Mouse (Mus musculus): ENCODE results near the gene Slc12a7.

The Slc12a7 gene

DNA sequence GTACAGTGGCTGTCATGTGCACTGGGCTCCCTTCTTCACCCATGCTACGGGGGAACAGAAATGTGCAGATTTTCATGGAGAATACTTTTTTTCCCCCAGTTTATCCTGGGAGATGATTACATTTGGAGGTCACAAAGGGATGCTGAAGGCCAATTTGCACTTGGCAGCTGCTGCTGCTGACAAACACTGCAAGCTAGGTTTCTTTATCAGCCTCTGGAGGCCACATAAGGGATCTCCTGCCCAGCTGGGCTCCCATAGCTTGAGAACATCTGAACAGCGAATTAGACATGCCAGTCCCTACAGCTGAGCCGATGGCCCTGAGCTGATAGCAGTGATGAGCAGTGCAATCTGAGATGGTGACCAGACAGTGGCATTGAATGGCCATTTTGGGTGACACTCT, 26.7 kb downstream of the Slc12a7 start:
- in situ Hi-C loops (cut with MboI, MseI) = no loop called here

DNA sequence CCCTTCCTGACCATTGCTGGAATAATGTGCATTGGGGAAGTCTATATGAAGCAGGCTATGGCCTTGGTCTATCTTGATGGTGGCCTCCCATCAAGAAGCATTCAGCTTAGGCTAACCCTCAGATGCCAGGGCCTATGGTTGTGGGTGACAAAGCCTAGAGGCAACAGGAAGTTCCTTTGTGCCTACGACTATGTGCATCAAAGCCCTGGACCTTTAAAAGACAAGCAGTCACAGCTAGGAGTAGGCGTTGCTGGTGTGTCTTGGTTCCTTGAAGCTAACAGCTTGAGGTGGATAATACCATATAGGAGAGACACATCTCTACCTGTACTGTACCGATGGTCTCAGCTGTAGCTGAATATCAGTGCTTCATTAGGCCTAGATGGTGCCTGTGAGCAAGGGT, 27.2 kb downstream of the Slc12a7 start:
- in situ Hi-C loops (cut with MboI, MseI) = loop anchor here in 1 of 2 experiments (5.0 kb wide), 1 partner anchor 33 kb away; no protein-coding TSS in a partner anchor

DNA sequence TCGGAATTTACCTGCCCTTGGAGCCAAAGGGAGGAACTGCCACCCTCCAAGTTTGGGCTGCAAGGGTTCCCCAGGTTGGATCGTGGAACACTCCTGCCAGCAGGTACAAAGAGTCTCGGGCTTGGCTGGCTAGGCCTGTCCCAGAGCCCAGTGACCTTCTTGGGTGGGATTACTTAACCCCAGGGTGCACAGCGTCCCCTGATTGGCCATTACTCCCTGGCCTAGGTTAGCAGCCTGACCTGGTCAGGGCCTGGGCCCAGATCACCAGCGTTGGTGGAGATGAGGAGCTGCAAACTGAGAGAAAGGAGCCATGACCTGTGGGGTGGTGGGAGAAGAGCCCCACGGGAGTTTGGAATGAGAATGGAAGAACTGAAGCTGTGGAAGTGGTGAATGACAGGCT, 30.0 kb downstream of the Slc12a7 start:
- in situ Hi-C loops (cut with MboI, MseI) = loop anchor here in 1 of 2 experiments (5.0 kb wide), 1 partner anchor 36 kb away; no protein-coding TSS in a partner anchor

DNA sequence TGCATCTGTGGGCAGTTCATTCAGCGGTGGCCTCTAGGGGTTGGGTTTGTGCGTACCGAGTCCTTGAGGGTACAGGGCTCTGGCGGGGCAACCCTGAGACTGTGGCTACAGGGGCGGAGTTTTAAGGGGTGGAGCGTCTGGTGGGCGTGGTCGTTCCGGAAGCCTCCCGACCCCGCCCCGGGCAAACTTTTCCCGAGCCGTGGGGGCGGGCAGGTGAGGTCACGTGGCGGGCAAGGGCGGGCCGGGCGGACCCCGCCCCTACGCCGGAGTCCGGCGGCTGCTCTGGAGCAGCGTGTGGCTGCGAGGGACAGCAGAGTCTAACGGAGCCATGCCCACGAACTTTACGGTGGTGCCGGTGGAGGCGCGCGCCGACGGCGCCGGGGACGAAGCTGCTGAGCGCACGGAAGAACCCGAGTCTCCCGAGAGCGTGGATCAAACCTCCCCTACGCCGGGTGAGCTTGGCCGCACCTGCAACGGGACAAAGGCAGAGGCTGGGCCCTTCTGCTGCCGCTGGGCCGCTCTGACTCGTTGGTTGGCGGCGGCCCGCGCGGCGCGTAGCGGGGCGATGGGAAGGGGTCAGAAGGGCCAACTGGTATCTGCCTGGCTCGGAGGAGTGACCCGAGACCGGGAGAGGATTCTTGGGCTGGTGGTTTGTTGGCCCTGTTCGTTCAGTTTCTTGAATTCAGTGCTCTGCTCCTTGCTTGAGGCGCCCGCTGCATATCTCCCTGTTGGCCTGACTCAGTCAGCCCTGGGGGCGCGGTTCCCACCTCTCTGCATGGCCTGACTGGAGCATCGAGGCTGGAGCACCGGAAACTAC, 30.8 kb downstream of the Slc12a7 start:
- in situ Hi-C loops (cut with MboI, MseI) = loop anchor here in 1 of 2 experiments (5.0 kb wide), 1 partner anchor 36 kb away; no protein-coding TSS in a partner anchor

DNA sequence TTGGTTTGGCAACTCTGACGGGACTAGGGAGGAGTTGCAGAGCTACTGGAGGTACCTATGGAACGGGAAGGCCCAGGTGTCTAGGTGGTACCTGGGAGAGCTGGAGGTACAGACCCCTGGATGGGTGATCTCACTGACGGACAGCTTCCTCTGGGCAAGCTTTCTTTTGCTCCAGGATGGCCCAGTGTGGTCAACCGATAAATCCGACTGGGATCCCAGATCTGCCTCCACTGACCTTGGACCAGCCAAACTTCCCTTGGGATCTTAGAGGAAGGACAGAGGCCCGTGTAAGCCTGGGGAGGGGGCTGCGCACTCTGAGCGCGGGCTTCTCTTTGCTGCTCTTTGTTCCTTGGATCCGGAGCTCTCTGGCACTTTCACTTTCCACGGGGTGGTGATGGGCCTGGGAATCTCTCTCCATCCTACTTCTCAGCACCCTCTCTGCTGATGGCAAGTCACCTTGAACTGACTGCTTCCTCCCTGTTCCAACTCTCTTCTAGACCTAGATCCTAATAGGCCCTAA, 31.4 kb downstream of the Slc12a7 start:
- in situ Hi-C loops (cut with MboI, MseI) = loop anchor here in 1 of 2 experiments (5.0 kb wide), 1 partner anchor 37 kb away; no protein-coding TSS in a partner anchor

DNA sequence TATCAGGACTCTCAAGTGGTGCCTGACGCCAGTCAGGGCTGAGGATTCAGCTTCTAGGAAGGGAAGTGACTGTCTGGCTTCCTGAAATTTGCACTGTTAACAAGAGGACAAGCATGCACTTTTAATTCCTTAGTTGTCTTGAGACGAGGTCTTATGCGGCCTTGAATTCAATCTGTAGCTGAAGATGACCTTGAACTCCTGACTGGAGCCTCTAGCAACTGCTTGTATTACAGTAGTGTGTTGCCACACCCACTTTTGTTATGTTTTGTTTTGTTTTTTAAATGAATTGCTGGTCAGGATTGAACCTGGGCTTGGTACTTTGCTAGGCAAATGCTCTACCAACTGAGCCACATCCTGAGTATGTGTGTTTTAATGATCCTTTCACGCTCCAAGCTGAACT, 32.5 kb downstream of the Slc12a7 start:
- in situ Hi-C loops (cut with MboI, MseI) = no loop called here

DNA sequence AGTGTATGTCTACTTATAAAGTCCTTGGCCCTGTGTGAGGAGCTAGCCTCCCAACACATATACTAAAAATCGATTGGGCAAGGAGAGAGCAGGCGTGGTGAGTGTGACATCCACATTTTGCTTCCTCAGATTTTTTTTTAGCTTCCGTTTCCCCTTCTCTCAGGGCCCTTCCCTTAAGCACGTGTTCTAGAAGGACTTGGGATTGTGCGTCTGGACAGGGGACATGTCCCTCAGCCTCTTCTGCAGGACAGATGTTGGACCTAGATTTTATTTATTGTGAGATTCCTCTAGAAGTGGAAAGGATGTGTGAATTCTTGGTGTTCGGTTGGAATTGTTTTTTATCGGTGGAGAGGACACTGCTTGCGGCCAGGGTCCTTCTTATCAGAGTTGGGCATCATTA, 34.3 kb downstream of the Slc12a7 start:
- in situ Hi-C loops (cut with MboI, MseI) = no loop called here

DNA sequence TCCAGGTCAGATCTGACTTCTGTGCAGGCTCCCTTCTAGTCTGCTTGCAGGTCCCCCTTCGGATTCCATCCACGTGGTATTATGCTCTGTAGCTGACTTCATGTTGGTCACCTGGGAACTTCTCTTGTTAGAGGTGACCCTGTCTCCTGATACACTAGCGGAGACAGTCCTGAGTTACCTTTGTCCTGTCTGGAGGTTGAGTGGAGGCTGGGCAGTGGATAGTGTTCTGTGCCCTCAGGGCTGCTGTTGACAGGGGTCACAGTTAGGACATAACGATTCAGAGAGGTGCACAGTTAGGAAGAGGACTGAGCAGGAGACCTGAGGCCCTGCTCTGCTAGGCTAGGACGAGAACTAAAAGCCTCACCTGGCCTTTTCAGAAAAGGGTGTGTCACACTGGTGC, 34.9 kb downstream of the Slc12a7 start:
- in situ Hi-C loops (cut with MboI, MseI) = no loop called here

DNA sequence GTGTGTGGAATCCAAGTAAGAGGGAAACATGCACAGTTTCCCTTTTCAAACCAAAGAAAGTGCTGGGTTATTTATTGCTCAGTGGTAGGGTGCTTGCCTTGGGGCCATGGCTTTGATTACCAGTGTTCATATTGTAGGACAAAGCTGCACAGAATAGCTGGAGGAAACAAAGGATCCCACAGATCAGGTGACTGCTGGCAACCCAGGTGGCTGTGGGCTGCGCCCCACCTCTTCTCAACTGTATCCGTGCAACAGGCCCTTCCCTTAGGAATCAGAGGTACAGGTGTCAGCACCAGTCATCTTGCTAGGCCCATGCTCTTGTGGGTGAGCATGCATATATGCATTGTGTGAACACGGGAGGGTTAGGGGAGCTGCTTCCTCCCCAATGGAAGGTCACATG, 35.4 kb downstream of the Slc12a7 start:
- in situ Hi-C loops (cut with MboI, MseI) = no loop called here

DNA sequence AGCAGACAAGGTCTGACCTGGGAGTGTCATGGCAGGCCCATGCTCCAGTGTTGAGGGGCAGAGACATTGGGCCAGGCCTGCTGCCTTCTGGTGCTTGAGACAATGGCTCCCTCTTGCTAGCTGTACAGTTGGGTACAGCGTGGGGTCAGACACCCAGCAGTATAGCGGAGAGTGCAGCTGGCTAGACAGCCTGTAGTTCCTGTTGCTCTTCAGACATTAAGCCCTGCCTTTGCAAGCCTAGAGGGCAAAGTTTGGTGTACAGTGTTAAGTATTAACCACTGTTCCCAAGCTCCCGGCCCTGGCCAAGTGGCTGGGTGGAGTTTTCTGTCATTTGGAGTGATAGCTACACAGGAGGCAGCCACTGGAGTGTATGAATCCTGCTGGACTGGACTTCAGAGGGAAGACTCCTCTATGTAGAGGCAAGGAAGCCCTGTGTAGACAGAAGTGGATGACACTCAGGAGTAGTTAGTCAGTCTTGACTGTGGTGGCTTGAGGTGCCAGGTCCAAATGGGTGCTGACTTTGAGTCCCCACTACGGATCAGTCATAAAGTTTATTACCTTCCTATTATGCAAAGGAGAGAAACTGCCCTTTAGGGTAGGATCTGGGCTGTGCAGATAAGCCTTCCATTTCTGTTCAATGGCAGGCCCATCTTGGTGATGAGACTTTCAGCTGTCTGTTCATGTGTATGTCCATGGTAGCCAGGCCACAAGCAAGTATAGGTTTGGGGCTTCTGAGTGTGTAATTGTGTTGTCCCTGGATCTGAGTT, 37.2 kb downstream of the Slc12a7 start:
- in situ Hi-C loops (cut with MboI, MseI) = no loop called here

DNA sequence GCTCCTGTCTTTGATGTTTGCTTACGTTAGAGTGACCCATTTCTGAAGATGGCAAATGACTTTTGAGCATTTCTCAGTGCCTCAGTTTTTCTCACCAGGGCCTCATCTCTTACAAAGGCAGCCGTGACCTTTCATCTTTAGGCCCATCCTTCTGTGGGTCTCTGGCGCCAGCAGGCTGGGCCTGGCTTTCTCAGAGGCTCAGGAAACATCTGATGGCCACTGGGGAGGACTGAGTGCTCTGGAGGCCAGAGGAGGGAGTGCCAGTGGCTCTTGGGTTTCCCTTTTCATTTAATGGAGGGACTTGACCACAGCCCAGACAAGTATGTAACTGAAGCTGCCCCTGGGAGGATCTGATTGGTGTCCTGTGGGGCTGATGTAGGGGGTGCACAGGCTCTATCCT, 38.2 kb downstream of the Slc12a7 start:
- in situ Hi-C loops (cut with MboI, MseI) = no loop called here

DNA sequence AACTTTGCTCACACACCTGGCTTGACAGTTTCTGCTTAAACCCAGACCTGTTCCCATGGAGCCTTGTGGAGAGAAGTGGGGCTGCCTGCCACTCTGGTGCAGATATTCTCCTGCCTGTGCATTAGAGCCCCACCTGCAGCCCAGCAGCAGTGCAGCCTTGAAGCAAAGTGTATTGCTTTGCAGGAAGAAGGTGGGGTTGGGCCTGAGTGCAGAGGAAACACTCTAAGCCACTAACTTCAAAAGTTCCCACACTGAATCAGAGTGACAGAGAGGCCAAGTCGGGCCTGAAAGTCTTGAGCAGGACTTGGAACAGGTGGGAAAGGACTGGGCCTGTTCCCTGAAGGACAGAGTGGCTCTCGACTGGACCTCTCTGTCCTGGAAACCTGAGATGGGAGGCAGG, 39.8 kb downstream of the Slc12a7 start:
- in situ Hi-C loops (cut with MboI, MseI) = no loop called here

DNA sequence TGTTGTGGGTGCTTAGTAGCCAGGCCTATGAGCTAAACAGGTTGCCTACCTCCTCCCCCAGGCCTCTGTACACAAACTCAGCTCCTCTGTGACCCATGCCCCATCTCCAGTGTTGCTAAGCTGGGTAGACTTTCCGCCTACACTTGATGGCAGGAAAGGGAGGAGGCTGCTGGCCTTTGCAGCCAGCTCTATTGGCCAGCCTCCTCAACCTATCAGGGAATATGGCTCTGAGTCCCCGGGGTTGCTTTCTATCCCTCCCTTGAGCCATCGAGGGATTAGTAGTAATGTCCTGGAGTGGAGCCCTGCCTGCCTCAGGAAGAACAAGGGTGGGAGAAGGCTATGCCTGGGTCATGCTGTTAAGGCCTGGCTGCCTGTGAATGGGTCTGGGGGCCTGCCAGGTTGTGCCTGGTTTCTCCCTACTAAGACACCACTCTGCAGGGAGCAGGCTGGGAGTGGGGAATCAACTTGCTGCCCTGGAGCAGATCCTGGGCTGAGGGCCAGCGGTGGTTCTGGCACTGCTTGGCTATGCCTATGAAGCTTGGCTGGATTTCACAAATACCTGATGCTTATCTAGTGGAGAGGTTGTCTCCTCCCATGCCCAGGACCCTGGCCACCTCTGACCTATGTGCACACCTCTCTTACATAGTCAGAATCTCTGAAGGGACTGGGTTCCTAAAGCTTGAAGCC, 40.8 kb downstream of the Slc12a7 start:
- in situ Hi-C loops (cut with MboI, MseI) = no loop called here

DNA sequence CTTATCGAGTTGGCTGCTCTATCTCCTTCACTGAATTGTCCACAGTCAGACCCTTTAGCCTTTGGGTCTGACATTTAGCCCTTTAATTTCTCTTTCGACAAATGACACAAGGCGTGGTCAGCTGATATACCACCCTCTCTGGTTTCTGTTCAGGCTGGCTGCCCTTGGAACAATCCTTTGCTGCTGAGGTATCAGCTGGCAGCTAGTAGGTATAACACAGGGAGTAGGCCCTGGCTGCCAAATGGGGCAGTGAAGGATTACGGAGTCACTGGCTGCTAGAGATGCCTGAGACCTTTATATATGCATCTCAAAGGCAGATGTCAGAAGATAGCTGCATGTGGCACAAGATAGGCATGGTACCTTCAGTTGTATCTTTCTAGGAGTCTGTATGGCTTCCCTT, 42.9 kb downstream of the Slc12a7 start:
- in situ Hi-C loops (cut with MboI, MseI) = no loop called here

DNA sequence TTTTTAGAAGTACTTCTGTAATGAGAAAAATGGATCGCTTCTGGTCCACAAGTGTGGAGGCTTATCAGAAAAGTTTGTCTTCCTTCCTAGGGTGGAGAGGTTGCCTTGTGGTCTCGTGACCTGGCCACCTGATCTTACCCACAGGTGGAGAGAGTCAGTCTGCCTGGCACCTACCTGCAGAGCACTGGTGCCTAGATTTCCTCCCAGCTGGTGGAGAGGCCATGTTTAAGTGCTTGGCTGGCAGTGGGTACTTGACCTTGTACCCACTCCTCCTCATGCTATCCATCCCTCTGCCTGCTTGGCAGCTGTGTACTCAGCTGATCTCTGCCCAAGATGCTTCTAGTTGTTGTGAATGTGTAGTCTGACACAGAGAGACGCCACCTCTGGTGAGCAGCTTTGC, 44.7 kb downstream of the Slc12a7 start:
- in situ Hi-C loops (cut with MboI, MseI) = no loop called here

DNA sequence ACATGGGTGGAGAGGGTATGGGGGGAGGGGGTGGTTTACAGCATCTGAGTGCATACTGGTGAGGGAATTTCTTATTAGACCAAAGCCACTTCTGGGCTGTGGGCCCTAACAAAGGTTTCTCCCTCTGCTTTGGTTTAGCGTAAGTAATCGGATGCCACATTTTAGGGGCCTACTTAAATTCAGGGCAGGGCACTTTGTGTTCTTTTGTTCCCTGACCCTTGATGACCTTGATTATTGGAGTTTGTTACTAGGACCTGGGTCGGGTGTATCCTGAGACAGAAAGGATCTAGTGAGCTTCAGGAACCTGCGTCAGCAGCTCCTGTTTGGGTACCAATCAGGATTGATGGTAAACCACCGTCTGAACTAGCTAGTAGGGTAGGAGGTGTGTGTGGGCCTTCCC, 49.6 kb downstream of the Slc12a7 start:
- in situ Hi-C loops (cut with MboI, MseI) = loop anchor here in 1 of 2 experiments (10.0 kb wide), 1 partner anchor 318 kb away; the partner anchor contains the start of gene Lpcat1

DNA sequence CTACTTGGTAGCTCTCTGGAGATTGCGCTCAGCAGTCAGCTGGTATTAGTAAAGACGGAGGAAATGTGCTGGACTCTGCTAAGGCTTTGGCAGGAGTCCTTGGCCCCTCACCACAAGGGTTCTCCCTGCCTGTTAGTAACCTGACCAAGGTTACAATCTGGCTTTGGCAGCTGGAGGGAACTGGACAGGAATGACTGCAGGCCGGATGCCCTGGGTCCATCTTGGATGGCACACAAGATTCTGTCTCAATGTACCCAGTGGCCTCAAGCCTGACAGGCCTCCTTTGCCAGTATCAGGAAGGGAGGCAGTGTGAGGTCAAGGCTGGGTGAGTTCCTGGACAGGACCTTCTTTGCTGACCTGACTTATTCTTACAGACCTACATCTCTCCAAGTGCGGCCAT, 59.3 kb downstream of the Slc12a7 start:
- in situ Hi-C loops (cut with MboI, MseI) = no loop called here

DNA sequence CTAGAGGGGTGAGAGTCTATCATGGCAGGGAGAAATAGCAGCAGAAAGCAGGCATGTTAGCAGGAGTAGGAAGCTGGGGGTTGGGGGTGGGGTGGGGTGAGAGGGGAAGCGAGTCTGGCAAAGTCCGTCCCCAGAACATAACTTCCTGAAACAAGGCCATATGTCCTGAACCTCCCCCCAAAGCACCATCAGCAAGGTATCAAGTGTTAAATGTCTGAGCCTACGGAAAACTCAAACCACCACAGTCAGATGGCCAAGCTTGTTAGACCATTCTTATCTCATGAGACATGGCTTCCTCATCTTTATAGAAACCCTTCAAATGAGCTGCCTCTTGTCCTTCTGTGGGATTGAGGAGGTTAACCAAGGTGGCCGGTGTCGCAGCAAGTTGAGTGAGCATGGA, 60.3 kb downstream of the Slc12a7 start:
- in situ Hi-C loops (cut with MboI, MseI) = no loop called here

DNA sequence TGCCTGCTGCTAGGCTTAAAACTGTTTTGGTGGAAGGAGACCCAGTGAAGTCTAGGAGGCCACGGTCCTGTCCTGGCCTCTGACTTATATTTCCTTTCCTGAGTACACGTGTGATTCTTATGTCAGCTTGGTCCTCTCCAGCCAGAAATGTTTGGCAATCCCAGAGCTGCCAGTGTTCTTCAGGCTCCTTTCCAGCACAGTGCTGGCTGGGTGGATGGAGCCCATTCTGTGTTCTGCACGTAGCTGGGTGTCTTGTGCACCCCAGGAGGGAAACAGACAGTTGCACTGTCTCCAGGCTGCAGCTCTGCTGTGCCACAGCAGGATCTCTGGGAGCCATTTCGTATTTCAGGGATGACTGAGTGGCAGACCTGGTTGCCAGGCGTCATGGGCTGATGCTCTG, 66.2 kb downstream of the Slc12a7 start:
- in situ Hi-C loops (cut with MboI, MseI) = no loop called here

DNA sequence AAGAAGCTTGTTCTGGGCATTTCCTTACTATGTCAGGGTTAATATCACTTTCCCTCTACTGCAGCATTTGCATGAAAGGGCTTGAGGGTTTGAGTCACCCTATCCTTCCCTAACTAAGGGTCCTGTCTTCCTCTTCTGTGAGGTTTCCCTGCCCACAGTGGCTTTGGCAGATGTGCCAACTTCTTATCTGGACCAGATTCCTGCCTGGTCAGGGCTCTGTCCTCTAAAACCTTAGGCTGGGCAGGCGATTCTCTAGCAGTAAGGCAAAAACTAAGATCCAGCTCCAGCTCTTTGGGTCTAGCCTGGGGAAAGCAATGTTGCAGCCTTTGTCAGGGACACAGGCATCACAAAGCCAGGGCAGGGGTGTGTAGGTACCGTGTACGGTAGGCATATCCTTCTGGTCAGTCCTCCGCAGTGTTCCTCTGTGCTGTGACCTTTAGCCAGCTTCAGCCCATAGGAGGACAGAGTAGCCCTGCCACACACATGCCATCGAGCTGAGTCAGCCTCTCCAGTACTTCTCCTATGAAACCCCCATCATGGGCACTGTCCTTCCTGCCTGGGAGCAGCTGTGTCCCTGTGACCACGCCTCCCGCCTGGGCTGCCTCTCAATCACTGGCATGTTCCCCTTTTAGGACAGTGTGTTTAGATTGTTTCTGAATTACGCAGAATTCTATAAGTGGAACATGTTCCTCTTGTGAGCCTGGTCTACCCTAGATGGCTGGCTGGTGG, 70.7 kb downstream of the Slc12a7 start:
- in situ Hi-C loops (cut with MboI, MseI) = no loop called here

DNA sequence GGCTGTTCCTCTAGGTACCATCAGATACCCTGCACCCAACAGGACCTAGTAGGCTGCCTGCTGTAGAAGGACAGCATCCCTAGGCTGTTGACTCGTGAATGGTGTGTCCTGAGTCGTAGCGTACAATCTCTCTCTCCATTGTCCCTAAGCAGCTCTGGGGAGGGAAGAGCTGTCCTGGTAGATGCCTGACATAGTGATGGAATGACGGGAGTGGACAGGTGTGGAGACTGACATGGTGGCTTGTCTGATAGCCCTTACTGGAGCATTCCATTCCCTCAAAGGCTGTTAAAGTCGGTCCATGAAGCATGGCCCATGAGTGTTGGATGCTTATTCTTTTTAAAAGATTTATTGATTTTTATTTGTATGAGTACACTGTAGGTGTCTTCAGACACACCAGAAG, 72.0 kb downstream of the Slc12a7 start:
- in situ Hi-C loops (cut with MboI, MseI) = no loop called here
